Mouse (Mus musculus) layer of hippocampus, adult 2 months (tissue): ENCODE data around the gene Snap91. TPM values are rescaled to one million over a fixed set of nuclear protein-coding genes. Genes with fewer than 3 reads are reported as not detected.

ENCODE experiments used
- DNase-seq, 2 experiments: peaks; one replicate each; pipeline ENCODE4 v3.0.0; 2022; ENCODE audit warnings: low spot score in 2 of 2
- H3K27ac ChIP-seq: fragments of 200-600 bp; 2 replicates; pipeline ENCODE4 v1.8.1; 2022
- H3K4me3 ChIP-seq: fragments of 200-600 bp; 2 replicates; pipeline ENCODE4 v1.8.1; 2022; ENCODE audit warnings: mild to moderate bottlenecking
- CTCF ChIP-seq: fragments of 200-600 bp; conservative IDR thresholded peaks from 2 replicates; pipeline ENCODE4 v1.8.1; 2022; ENCODE audit warnings: antibody characterized with exemption, mild to moderate bottlenecking, moderate library complexity
- total RNA-seq, 2 experiments: library from RNA; stranded (reverse); gene quantifications; 2 replicates each; pipeline ENCODE4 v1.2.3; 2021

The Snap91 gene
- total RNA-seq, 2 experiments from 2014 or later = 395 to 402 TPM

DNA sequence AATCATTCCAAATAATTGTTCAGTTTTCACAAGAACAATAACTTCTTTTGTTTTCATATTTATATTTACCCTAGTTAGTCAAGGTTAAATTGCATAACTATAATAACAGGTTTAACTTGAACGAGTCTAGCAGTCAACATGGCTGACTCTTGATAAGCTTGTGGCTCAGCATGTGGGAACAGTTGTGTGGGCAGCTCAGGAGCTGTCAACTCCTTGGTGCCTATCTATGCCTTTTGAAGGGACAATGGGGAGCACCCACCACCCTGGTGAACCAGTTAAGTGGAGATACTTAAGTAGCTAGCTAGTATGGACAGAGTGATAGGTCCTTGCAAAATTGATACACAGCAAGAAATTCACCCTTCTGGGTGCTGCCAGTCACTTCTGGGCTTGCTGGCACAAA, 151.4 kb downstream of the Snap91 start:
- Histone ChIP-seq H3K4me3 (no peak overlapping the region), H3K27ac (no peak overlapping the region)
- TF ChIP-seq CTCF = no peak
- DNase-seq = no peak

DNA sequence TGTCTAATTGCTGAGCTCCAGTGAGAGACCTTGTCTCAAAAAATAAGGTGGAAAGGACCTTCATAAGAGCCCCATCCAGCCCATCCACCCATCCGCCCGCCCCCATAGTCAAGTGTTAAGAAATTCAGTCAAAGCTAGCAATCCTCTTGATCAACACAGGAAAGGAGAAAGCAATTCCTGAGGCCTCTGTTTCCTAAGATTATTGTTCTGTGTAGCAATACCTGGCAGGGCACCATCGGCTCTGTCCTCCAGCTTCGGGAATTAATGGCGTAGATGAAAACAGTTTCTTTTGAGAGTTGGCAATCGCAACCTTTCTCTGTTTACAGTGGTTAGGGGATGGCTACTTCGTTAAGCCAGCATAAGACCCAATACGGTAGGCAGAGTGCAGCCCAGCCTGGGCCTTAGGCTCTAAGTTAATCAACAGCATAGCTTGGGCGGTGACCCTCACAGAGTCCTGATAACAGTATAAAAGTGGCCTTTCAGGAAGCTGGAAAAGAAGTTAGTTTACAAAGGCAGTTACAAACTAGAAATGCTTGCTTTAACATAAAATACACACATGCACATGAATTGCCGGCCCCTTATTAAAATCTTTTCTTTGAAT, 152.1 kb downstream of the Snap91 start:
- TF ChIP-seq CTCF = no peak

DNA sequence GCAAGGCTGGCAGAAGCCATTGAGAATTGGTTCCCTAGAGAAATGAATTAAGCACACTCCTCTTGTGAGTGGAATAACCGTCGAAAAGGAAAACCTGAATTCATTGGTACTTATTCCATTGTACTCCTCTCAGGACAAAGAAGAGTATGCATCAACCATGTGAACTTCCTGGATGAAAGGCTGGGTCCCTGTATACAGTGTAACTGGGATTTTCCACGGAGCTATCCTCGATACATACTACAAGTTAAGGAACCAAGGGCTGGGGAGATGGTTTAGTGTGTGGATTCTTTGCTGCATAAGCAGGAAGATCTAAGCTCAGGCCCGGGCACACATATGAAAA, 154.1 kb downstream of the Snap91 start:
- no peak for TF ChIP-seq CTCF
- no peak overlapping the region for H3K4me3 ChIP-seq
- H3K27ac ChIP-seq = no peak overlapping the region
- no peak for DNase-seq

More for the DNA sequence above, 152.1 kb downstream of the Snap91 start:
- no peak for DNase-seq
- no peak overlapping the region for H3K27ac ChIP-seq
- H3K4me3 ChIP-seq = no peak overlapping the region

DNA sequence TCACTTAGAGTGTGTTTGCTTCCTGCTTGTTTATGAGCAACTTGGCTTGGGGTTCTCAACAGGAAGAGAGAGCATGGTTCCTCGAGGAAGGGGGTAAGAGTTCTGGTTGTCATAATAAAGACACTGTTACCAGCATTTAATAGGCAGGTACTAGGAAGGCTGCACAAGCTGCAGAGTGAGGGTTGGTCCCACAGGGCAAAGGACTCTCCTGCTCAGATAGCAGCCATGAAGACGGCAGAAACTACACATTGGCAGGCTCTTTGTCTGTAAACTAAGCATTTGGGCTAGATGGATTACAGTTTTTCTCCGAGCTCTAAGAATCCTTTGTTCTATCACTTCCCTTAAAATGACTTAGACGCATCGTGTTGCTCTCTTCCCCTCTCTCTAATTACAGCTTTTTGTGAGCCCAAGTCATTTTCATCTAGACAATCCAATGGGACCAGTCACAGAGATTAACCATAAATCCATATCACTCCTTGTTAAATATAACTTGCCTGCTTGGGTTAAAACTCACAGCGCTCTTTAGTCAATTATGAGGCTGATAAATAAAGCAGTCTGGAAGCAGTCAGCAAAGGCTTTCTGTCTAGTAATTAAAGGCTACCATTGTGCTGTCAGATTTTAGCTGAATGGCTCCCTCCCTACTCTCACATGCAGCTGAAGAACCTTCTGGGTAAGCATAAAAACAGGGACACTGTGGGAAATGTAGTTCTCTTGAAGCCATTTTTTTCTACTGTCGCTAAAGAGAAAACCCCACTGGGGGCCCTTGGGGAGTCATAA, 154.7 kb downstream of the Snap91 start:
- Histone ChIP-seq H3K4me3 (no peak overlapping the region), H3K27ac (no peak overlapping the region)
- no peak for TF ChIP-seq CTCF
- DNase-seq = no peak

DNA sequence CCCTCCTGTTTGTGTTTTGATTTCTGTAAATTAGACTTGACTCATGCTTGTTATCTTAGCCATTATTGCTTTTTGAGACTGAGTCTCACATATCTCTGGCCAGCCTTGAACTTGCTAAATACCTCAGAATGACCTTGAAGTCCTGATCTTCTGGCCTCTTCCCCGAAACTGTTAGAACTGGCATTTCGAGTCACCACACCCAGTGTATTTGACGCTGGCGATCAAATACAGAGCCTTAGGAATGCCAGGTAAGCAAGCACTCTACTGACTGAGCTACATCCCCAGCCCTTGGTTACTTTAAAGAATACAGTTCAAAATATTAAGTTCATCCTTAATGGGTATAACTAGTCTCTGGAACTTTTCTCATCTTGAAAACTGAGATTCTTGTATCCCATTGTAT, 155.4 kb downstream of the Snap91 start:
- no peak overlapping the region for H3K27ac ChIP-seq
- no peak for DNase-seq
- TF ChIP-seq CTCF = no peak

DNA sequence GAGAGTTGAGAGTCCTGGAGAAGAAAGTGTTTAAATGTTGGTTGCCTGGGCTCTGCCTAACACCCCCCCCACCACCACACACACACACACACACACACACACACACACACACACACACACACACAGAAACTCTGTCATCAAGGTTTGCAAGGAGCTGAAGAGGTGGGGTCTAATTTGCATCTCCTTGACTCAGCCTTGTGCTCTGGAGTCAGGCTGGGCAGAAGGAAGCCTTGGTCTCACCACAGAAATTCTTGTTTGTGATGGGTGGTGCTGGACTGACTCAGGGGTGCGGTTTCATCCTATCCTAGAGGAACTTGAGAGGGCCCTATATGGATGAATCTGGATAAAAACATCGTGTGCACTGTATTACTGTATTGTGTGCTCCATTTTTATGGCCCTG, 159.7 kb downstream of the Snap91 start:
- TF ChIP-seq CTCF = no peak
- no peak overlapping the region for H3K4me3 ChIP-seq
- no peak for DNase-seq

More for the DNA sequence above, 155.4 kb downstream of the Snap91 start:
- no peak overlapping the region for H3K4me3 ChIP-seq

DNA sequence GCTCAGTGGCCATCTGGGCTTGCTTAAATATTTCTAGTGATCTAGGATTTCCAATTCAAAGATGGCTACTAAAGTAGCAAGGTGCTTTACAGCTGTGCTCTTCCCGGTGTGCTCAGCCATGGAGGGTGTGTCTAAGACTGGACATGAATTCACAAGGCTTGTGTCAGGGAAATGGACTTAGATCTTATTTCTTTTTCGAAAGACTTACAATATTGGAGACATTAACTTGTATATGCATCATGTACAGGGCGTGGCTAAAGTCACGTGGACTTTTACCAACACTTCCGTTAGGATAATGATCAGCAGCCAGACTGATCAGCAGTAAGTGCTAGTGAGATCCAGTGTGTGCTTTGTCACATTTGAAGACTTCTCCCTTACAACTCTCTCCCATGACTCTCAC, 160.2 kb downstream of the Snap91 start:
- no peak for TF ChIP-seq CTCF
- H3K27ac ChIP-seq = no peak overlapping the region
- DNase-seq = no peak
- no peak overlapping the region for H3K4me3 ChIP-seq

More for the DNA sequence above, 159.7 kb downstream of the Snap91 start:
- no peak overlapping the region for H3K27ac ChIP-seq

DNA sequence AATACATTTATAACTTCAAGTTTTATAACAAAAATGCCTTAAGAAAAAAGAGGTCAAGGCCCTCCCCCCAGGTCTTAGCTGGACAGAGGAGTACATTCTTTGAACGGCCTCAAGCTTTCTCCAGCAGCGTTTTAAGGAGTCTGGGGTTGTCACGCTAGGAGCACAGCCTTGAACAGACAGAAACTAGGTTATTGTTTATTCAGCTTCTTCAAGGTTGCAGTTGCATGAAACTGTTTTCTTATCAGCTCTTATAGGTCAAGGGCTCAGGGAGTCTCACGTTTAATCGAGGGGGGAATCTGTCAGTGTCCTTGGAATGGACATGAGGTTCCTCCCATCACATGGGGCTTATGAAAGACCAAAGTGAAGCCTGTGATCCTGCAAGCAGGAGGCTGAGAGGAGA, 163.3 kb downstream of the Snap91 start:
- no peak for DNase-seq
- no peak overlapping the region for H3K4me3 ChIP-seq
- no peak for TF ChIP-seq CTCF
- no peak overlapping the region for H3K27ac ChIP-seq

DNA sequence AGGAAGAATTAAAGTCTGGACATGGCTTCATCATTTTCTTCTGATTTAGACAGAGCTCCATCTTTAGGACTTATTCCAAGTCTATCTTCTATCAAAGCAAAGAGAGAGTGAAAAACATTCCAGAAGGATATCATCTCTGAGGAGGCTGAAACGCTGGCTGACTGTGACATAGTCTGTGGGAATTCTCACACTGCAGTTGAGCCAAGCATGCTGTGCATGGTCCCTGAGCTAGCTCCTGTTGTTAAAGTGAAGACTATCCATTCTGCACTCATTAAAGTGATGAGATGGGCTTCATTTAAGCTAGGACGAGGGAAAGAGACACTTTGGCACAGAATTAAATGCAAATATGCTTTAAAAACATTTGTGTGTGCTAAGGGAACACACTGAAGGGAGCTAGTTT, 163.9 kb downstream of the Snap91 start:
- DNase-seq = no peak
- H3K4me3 ChIP-seq = no peak overlapping the region
- no peak for TF ChIP-seq CTCF
- no peak overlapping the region for H3K27ac ChIP-seq

Other genes with a start within 250 kb of the Snap91 start
- gene Me1, start 184.7 kb downstream of the Snap91 start, total RNA-seq = 10 to 100 TPM; 63.2 to 63.9 TPM
- 1 to 10 TPM; 5.3 to 5.9 TPM for gene Prss35, start 137.0 kb downstream of the Snap91 start, total RNA-seq
- 10 to 100 TPM; 11.1 to 12.1 TPM for gene Ripply2, start 134.9 kb upstream of the Snap91 start, total RNA-seq
- gene Cyb5r4, start 141.4 kb upstream of the Snap91 start, total RNA-seq = 10 to 100 TPM; 33.2 to 33.5 TPM